Mouse (Mus musculus): ENCODE results near the gene Gbf1. TPM values are rescaled to one million over a fixed set of nuclear protein-coding genes. Genes with fewer than 3 reads are reported as not detected.

Gene Gbf1
- polyA plus RNA-seq, 1 experiment from 2014 or later = 54.1 TPM

DNA sequence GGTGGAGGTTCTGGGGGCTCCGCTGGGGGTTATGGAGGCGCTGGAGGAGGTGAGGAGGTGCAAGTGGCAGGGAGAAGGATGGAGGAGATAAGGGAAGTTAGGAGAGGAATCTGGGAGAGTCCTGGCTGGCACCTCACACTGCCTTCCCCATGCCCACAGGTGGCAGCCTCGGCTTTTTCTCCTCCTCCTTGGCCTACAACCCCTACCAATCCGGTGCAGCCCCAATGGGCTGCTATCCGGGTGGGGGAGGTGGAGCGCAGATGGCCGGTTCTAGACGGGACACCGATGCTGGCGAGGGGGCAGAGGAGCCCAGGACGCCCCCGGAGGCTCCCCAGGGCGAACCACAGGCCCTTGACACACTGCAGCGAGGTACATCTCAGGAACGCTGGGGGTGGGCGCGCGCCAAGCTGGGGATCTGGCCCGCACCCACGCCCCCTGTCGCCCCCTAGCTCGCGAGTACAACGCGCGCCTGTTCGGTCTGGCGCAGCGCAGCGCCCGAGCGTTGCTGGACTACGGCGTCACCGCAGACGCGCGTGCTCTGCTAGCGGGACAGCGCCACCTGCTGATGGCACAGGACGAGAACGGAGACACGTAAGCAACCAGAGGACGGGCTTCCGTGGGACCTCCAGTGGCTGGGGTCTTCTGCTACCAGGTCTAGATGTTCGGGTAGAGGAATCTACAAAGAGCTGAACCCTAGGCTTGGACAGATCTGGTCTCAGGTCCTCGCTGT lies 156.6 kb downstream of the Gbf1 start:
- Histone ChIP-seq H3K9ac (peak overlapping the region; percentile 68), H3K27ac (ENCODE audit: poor library complexity, severe bottlenecking) (no peak overlapping the region), H3K9me3 (replicated peaks) (no peaks in the 10 kb centered on the region), H3K4me3 (peak overlapping the region; percentile 40), H3K4me2 (peak overlapping the region; percentile 74), H3K4me1 (replicated peaks) (peaks cover 22% of the 10 kb centered on the region), H3K27me3 (replicated peaks) (peaks cover 62% of the 10 kb centered on the region), H3K36me3 (peaks cover 44% of the 10 kb centered on the region)
- no peak for ATAC-seq (ENCODE audit: insufficient number of reproducible peaks, low FRiP score)
- WGBS = 2% methylated on average over 47 of the region's 47 CpGs

DNA sequence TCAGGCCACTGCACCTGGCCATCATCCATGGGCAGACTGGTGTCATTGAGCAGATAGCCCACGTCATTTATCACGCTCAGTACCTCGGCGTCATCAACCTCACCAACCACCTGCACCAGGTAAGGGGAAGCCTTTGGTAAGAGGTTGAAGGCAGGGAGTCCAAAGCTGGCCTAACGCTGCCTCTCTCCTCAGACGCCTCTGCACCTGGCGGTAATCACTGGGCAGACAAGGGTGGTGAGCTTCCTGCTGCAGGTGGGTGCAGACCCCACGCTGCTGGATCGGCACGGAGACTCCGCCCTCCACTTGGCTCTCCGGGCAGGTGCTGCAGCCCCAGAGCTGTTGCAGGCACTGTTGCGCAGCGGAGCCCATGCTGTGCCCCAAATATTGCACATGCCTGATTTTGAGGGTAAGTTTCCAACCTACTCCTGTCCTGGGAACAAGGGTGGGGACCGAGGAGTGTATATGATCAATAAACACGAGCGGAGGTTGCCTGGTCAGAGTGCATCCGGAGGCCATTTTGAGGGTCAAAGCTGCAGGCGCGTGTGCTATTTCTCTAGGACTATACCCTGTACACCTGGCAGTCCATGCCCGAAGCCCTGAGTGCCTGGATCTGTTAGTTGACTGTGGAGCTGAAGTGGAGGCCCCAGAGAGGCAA lies 157.5 kb downstream of the Gbf1 start:
- WGBS = 74% methylated on average over 21 of the region's 21 CpGs
- H3K9ac ChIP-seq = no peak overlapping the region
- H3K4me2 ChIP-seq = no peak overlapping the region
- H3K27me3 ChIP-seq (replicated peaks) = peaks cover 71% of the 10 kb centered on the region
- peaks cover 44% of the 10 kb centered on the region for H3K36me3 ChIP-seq
- H3K27ac ChIP-seq (ENCODE audit: poor library complexity, severe bottlenecking) = no peak overlapping the region
- H3K4me1 ChIP-seq (replicated peaks) = peaks cover 27% of the 10 kb centered on the region
- no peaks in the 10 kb centered on the region for H3K9me3 ChIP-seq (replicated peaks)
- no peak overlapping the region for H3K4me3 ChIP-seq
- no peak for ATAC-seq (ENCODE audit: insufficient number of reproducible peaks, low FRiP score)

DNA sequence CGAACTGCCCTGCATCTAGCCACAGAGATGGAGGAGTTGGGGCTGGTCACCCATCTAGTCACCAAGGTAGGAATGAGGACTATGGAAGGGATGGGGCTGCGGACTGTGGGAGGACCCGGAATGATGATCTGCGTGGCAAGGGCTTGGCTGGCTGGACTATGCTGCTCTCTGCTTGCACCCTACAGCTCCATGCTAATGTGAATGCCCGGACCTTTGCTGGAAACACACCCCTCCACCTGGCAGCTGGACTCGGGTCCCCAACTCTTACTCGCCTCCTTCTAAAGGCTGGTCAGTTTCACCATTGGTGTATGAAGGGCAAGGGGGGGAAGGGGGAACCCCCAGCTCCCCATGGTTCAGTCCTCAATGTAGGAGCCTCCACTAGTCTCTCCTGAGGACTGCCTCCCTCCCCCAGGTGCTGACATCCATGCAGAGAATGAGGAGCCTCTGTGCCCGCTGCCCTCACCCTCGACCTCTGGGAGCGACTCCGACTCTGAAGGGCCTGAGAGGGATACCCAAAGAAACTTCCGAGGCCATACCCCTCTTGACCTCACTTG lies 158.1 kb downstream of the Gbf1 start:
- H3K27ac ChIP-seq (ENCODE audit: poor library complexity, severe bottlenecking) = no peak overlapping the region
- peaks cover 77% of the 10 kb centered on the region for H3K27me3 ChIP-seq (replicated peaks)
- H3K9ac ChIP-seq = no peak overlapping the region
- H3K4me2 ChIP-seq = no peak overlapping the region
- H3K4me3 ChIP-seq = no peak overlapping the region
- H3K4me1 ChIP-seq (replicated peaks) = peaks cover 30% of the 10 kb centered on the region
- WGBS = 83% methylated on average over 12 of the region's 12 CpGs
- no peaks in the 10 kb centered on the region for H3K9me3 ChIP-seq (replicated peaks)
- ATAC-seq (ENCODE audit: insufficient number of reproducible peaks, low FRiP score) = no peak
- peaks cover 44% of the 10 kb centered on the region for H3K36me3 ChIP-seq

DNA sequence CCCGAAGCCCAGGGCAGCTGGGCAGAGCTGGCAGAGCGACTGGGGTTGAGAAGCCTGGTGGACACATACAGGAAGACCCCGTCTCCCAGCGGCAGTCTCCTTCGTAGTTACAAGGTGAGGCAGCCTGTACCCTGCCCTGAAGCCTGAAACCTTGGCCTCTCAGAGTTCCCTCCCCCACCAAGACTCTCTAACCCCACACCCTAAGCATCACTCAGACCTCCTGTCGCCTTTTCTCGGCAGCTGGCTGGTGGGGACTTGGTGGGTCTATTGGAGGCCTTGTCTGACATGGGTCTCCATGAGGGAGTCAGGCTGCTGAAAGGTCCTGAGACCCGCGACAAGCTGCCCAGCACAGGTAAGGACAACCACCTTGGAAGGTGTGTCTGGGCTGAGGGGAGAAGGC lies 159.0 kb downstream of the Gbf1 start:
- peaks cover 44% of the 10 kb centered on the region for H3K36me3 ChIP-seq
- H3K4me2 ChIP-seq = no peak overlapping the region
- no peak overlapping the region for H3K4me3 ChIP-seq
- 90% methylated on average over 9 of the region's 9 CpGs for WGBS
- H3K27ac ChIP-seq (ENCODE audit: poor library complexity, severe bottlenecking) = no peak overlapping the region
- no peaks in the 10 kb centered on the region for H3K9me3 ChIP-seq (replicated peaks)
- no peak overlapping the region for H3K9ac ChIP-seq
- peaks cover 35% of the 10 kb centered on the region for H3K4me1 ChIP-seq (replicated peaks)
- H3K27me3 ChIP-seq (replicated peaks) = peaks cover 87% of the 10 kb centered on the region
- ATAC-seq (ENCODE audit: insufficient number of reproducible peaks, low FRiP score) = no peak

DNA sequence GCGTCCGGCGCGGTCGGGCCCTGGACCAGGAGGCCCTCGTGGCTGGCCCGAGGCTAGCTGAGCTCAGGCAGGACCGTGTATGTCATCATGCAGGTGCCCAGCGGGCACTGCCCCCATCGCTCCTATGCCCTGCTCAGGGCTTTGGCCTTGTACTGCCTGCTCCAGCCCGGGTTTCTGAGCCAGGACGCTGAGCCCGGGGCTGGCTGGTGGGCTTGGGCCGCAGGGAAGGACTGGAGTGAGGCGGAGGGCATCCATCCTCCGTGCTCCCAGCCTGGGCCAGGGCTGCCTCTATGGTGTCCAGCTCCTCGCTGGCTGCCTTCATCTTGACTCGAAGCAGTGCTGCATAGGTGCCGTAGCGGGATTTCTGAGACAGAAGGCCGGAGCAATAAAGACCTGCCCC lies 160.3 kb downstream of the Gbf1 start:
- 89% methylated on average over 21 of the region's 21 CpGs for WGBS
- peaks cover 90% of the 10 kb centered on the region for H3K27me3 ChIP-seq (replicated peaks)
- H3K4me2 ChIP-seq = no peak overlapping the region
- peaks cover 44% of the 10 kb centered on the region for H3K4me1 ChIP-seq (replicated peaks)
- no peaks in the 10 kb centered on the region for H3K9me3 ChIP-seq (replicated peaks)
- no peak overlapping the region for H3K27ac ChIP-seq (ENCODE audit: poor library complexity, severe bottlenecking)
- H3K4me3 ChIP-seq = no peak overlapping the region
- no peak for ATAC-seq (ENCODE audit: insufficient number of reproducible peaks, low FRiP score)
- peaks cover 41% of the 10 kb centered on the region for H3K36me3 ChIP-seq
- no peak overlapping the region for H3K9ac ChIP-seq

GRCm38 (mm10) chr19:46313116-46313515 lies 160.8 kb downstream of the Gbf1 start:
- H3K4me3 ChIP-seq = no peak overlapping the region
- H3K4me2 ChIP-seq = no peak overlapping the region
- H3K4me1 ChIP-seq (replicated peaks) = peaks cover 50% of the 10 kb centered on the region
- WGBS = 76% methylated on average over 9 of the region's 9 CpGs
- ATAC-seq (ENCODE audit: insufficient number of reproducible peaks, low FRiP score) = no peak
- no peak overlapping the region for H3K27ac ChIP-seq (ENCODE audit: poor library complexity, severe bottlenecking)
- H3K36me3 ChIP-seq = peaks cover 36% of the 10 kb centered on the region
- H3K9ac ChIP-seq = no peak overlapping the region
- H3K9me3 ChIP-seq (replicated peaks) = no peaks in the 10 kb centered on the region
- H3K27me3 ChIP-seq (replicated peaks) = peaks cover 90% of the 10 kb centered on the region

GRCm38 (mm10) chr19:46313591-46313990 lies 161.3 kb downstream of the Gbf1 start:
- no peak for ATAC-seq (ENCODE audit: insufficient number of reproducible peaks, low FRiP score)
- Histone ChIP-seq H3K27ac (ENCODE audit: poor library complexity, severe bottlenecking) (no peak overlapping the region), H3K36me3 (peaks cover 33% of the 10 kb centered on the region), H3K9ac (no peak overlapping the region), H3K27me3 (replicated peaks) (peaks cover 90% of the 10 kb centered on the region), H3K9me3 (replicated peaks) (no peaks in the 10 kb centered on the region), H3K4me2 (no peak overlapping the region), H3K4me3 (no peak overlapping the region), H3K4me1 (replicated peaks) (peaks cover 51% of the 10 kb centered on the region)
- 69% methylated on average over 6 of the region's 6 CpGs for WGBS

- no peak overlapping the region for H3K9ac ChIP-seq
- H3K36me3 ChIP-seq = peaks cover 33% of the 10 kb centered on the region
- whole genome bisulfite sequencing = 14% methylated on average over 18 of the region's 18 CpGs
- peaks cover 94% of the 10 kb centered on the region for H3K27me3 ChIP-seq (replicated peaks)
- H3K4me3 ChIP-seq = no peak overlapping the region
- H3K9me3 ChIP-seq (replicated peaks) = no peaks in the 10 kb centered on the region
- peak overlapping the region; percentile 20; the same call in 1 of the 2 replicates for H3K4me2 ChIP-seq
- H3K4me1 ChIP-seq (replicated peaks) = peaks cover 51% of the 10 kb centered on the region
- no peak for ATAC-seq (ENCODE audit: insufficient number of reproducible peaks, low FRiP score)
- H3K27ac ChIP-seq (ENCODE audit: poor library complexity, severe bottlenecking) = no peak overlapping the region
Observed at GRCm38 (mm10) chr19:46314151-46314601, 161.9 kb downstream of the Gbf1 start.

GRCm38 (mm10) chr19:46314872-46315742 lies 162.8 kb downstream of the Gbf1 start:
- no peaks in the 10 kb centered on the region for H3K9me3 ChIP-seq (replicated peaks)
- H3K4me2 ChIP-seq = peak overlapping the region; percentile 78
- 0 out of 2 replicates have a peak overlapping the region, but pooled peaks have one; percentile 18 for H3K9ac ChIP-seq
- no peak for ATAC-seq (ENCODE audit: insufficient number of reproducible peaks, low FRiP score)
- peak overlapping the region; percentile 14; the same call in 1 of the 2 replicates for H3K27ac ChIP-seq (ENCODE audit: poor library complexity, severe bottlenecking)
- H3K4me3 ChIP-seq = no peak overlapping the region
- H3K36me3 ChIP-seq = peaks cover 27% of the 10 kb centered on the region
- peaks cover 51% of the 10 kb centered on the region for H3K4me1 ChIP-seq (replicated peaks)
- peaks cover 97% of the 10 kb centered on the region for H3K27me3 ChIP-seq (replicated peaks)
- 23% methylated on average over 14 of the region's 14 CpGs for WGBS

GRCm38 (mm10) chr19:46315752-46316610 lies 163.7 kb downstream of the Gbf1 start:
- Histone ChIP-seq H3K27ac (ENCODE audit: poor library complexity, severe bottlenecking) (peak overlapping the region; percentile 53; the same call in 1 of the 2 replicates), H3K36me3 (peaks cover 18% of the 10 kb centered on the region), H3K27me3 (replicated peaks) (peaks cover 97% of the 10 kb centered on the region), H3K9ac (peak overlapping the region; percentile 14), H3K4me2 (peak overlapping the region; percentile 78), H3K4me1 (replicated peaks) (peaks cover 51% of the 10 kb centered on the region), H3K9me3 (replicated peaks) (no peaks in the 10 kb centered on the region), H3K4me3 (peak overlapping the region; percentile 54)
- WGBS = 45% methylated on average over 12 of the region's 12 CpGs
- ATAC-seq (ENCODE audit: insufficient number of reproducible peaks, low FRiP score) = no peak
